Mouse (Mus musculus): Measurements from ENCODE around the gene Mccc1.

GRCm38 (mm10) chr3:35940520-35941135, 59.9 kb downstream of the Mccc1 start:
- TF ChIP-seq CTCF (IDR thresholded peaks at IDR 0.05): no peak
- no peak for TF ChIP-seq EP300 (IDR thresholded peaks at IDR 0.05)

Data from lung, postnatal 0 days (tissue).